Mouse (Mus musculus): ENCODE data around the gene Kmt2b. TPM values are rescaled to one million over a fixed set of nuclear protein-coding genes. Genes with fewer than 3 reads are reported as not detected.
A peak's percentile ranks its signal among the peaks of the same experiment; 100 is the strongest.

Gene Kmt2b
- polyA plus RNA-seq, 1 experiment from 2014 or later = 4.2 TPM

GRCm38 (mm10) chr7:30563906-30564280, 24.6 kb downstream of the Kmt2b start:
- Histone ChIP-seq H3K27ac (peak overlapping the region; percentile 99), H3K4me1 (replicated peaks) (peaks cover 25% of the 10 kb centered on the region), H3K9ac (peak overlapping the region; percentile 93), H3K4me3 (peak overlapping the region; percentile 95), H3K4me2 (peak overlapping the region; percentile 67), H3K36me3 (peaks cover 31% of the 10 kb centered on the region), H3K9me3 (replicated peaks) (no peaks in the 10 kb centered on the region), H3K27me3 (no peaks in the 10 kb centered on the region)
- no peak for ATAC-seq (replicated peaks; ENCODE audit: insufficient number of reproducible peaks, insufficient read depth, low FRiP score, low read depth)
- WGBS = 24% methylated on average over 6 of the region's 6 CpGs

- WGBS = under 1% methylated on average over 45 of the region's 45 CpGs
- ATAC-seq (replicated peaks; ENCODE audit: insufficient number of reproducible peaks, insufficient read depth, low FRiP score, low read depth) = peak; percentile 89
Observed at GRCm38 (mm10) chr7:30563117-30563905, 25.2 kb downstream of the Kmt2b start, which contains the start of the genes U2af1l4, Gm49396 and Psenen. TSS of gene U2af1l4 (plus strand) at chr7:30563301. TSS of gene Gm49396 (plus strand) at chr7:30563344. TSS of gene Psenen (minus strand) at chr7:30563627.

GRCm38 (mm10) chr7:30562526-30563116, 25.9 kb downstream of the Kmt2b start:
- H3K9ac ChIP-seq = peak overlapping the region; percentile 69
- ATAC-seq (replicated peaks; ENCODE audit: insufficient number of reproducible peaks, insufficient read depth, low FRiP score, low read depth) = no peak
- under 1% methylated on average over 27 of the region's 27 CpGs for WGBS
- peaks cover 37% of the 10 kb centered on the region for H3K4me1 ChIP-seq (replicated peaks)
- H3K4me2 ChIP-seq = peak overlapping the region; percentile 67
- H3K27ac ChIP-seq = peak overlapping the region; percentile 99
- H3K9me3 ChIP-seq (replicated peaks) = no peaks in the 10 kb centered on the region
- peaks cover 26% of the 10 kb centered on the region for H3K36me3 ChIP-seq
- H3K4me3 ChIP-seq = peak overlapping the region; percentile 95
- H3K27me3 ChIP-seq = no peaks in the 10 kb centered on the region

More at GRCm38 (mm10) chr7:30563117-30563905, 25.2 kb downstream of the Kmt2b start, which contains the start of the genes U2af1l4, Gm49396 and Psenen:
- Histone ChIP-seq H3K9ac (peak within 1 kb of the TSS; percentile 93), H3K27ac (peak within 1 kb of the TSS; percentile 99), H3K4me3 (peak within 1 kb of the TSS; percentile 95), H3K4me1 (replicated peaks) (peaks cover 31% of the 10 kb centered on the region), H3K27me3 (no peaks in the 10 kb centered on the region), H3K36me3 (peaks cover 27% of the 10 kb centered on the region), H3K9me3 (replicated peaks) (no peaks in the 10 kb centered on the region), H3K4me2 (peak within 1 kb of the TSS; percentile 67)

- no peaks in the 10 kb centered on the region for H3K27me3 ChIP-seq
- H3K36me3 ChIP-seq = peaks cover 20% of the 10 kb centered on the region
- H3K9me3 ChIP-seq (replicated peaks) = no peaks in the 10 kb centered on the region
- H3K9ac ChIP-seq = no peak overlapping the region
- peak overlapping the region; percentile 4 for H3K27ac ChIP-seq
- H3K4me1 ChIP-seq (replicated peaks) = peaks cover 38% of the 10 kb centered on the region
- peak overlapping the region; percentile 93; the same call in 1 of the 2 replicates for H3K4me2 ChIP-seq
- ATAC-seq (replicated peaks; ENCODE audit: insufficient number of reproducible peaks, insufficient read depth, low FRiP score, low read depth) = no peak
- peak overlapping the region; percentile 76; the same call in 1 of the 2 replicates for H3K4me3 ChIP-seq
- 61% methylated on average over 2 of the region's 2 CpGs for WGBS
Observed at GRCm38 (mm10) chr7:30560296-30560695, 28.2 kb downstream of the Kmt2b start.

- H3K4me2 ChIP-seq = peak within 1 kb of the TSS; percentile 93
- no peaks in the 10 kb centered on the region for H3K9me3 ChIP-seq (replicated peaks)
- H3K27me3 ChIP-seq = no peaks in the 10 kb centered on the region
- under 1% methylated on average over 20 of the region's 20 CpGs for WGBS
- peak; percentile 80 for ATAC-seq (replicated peaks; ENCODE audit: insufficient number of reproducible peaks, insufficient read depth, low FRiP score, low read depth)
- H3K9ac ChIP-seq = peak within 1 kb of the TSS; percentile 71
- peaks cover 26% of the 10 kb centered on the region for H3K36me3 ChIP-seq
- peaks cover 38% of the 10 kb centered on the region for H3K4me1 ChIP-seq (replicated peaks)
- H3K4me3 ChIP-seq = peak within 1 kb of the TSS; percentile 76
- H3K27ac ChIP-seq = peak within 1 kb of the TSS; percentile 64
Observed at GRCm38 (mm10) chr7:30559443-30559954, 29.0 kb downstream of the Kmt2b start, which contains the start of gene Lin37. TSS of gene Lin37 (minus strand) at chr7:30559838.

- ATAC-seq (replicated peaks; ENCODE audit: insufficient number of reproducible peaks, insufficient read depth, low FRiP score, low read depth) = no peak
- no peaks in the 10 kb centered on the region for H3K9me3 ChIP-seq (replicated peaks)
- peaks cover 28% of the 10 kb centered on the region for H3K36me3 ChIP-seq
- H3K4me3 ChIP-seq = peak overlapping the region; percentile 76
- peaks cover 37% of the 10 kb centered on the region for H3K4me1 ChIP-seq (replicated peaks)
- peak overlapping the region; percentile 71 for H3K9ac ChIP-seq
- H3K27ac ChIP-seq = peak overlapping the region; percentile 64
- H3K4me2 ChIP-seq = peak overlapping the region; percentile 93
- no peaks in the 10 kb centered on the region for H3K27me3 ChIP-seq
- WGBS = 12% methylated on average over 12 of the region's 12 CpGs
Observed at GRCm38 (mm10) chr7:30558656-30559442, 29.7 kb downstream of the Kmt2b start.

GRCm38 (mm10) chr7:30557901-30558514, 30.5 kb downstream of the Kmt2b start:
- 85% methylated on average over 13 of the region's 13 CpGs for WGBS
- peaks cover 28% of the 10 kb centered on the region for H3K36me3 ChIP-seq
- ATAC-seq (replicated peaks; ENCODE audit: insufficient number of reproducible peaks, insufficient read depth, low FRiP score, low read depth) = no peak
- H3K9ac ChIP-seq = 0 out of 2 replicates have a peak overlapping the region, but pooled peaks have one; percentile 71
- H3K4me3 ChIP-seq = peak overlapping the region; percentile 76
- no peaks in the 10 kb centered on the region for H3K27me3 ChIP-seq
- no peak overlapping the region for H3K27ac ChIP-seq
- H3K4me2 ChIP-seq = peak overlapping the region; percentile 93
- no peaks in the 10 kb centered on the region for H3K9me3 ChIP-seq (replicated peaks)
- peaks cover 42% of the 10 kb centered on the region for H3K4me1 ChIP-seq (replicated peaks)

- Histone ChIP-seq H3K4me1 (replicated peaks) (peaks cover 44% of the 10 kb centered on the region), H3K27me3 (no peaks in the 10 kb centered on the region), H3K9ac (no peak overlapping the region), H3K4me3 (no peak overlapping the region), H3K9me3 (replicated peaks) (no peaks in the 10 kb centered on the region), H3K4me2 (no peak overlapping the region), H3K36me3 (peaks cover 28% of the 10 kb centered on the region), H3K27ac (no peak overlapping the region)
- no peak for ATAC-seq (replicated peaks; ENCODE audit: insufficient number of reproducible peaks, insufficient read depth, low FRiP score, low read depth)
- WGBS = 94% methylated on average over 18 of the region's 18 CpGs
Observed at GRCm38 (mm10) chr7:30556894-30557536, 31.5 kb downstream of the Kmt2b start.

GRCm38 (mm10) chr7:30553810-30554584, 34.5 kb downstream of the Kmt2b start:
- H3K27ac ChIP-seq = peak overlapping the region; percentile 99
- WGBS = 81% methylated on average over 22 of the region's 22 CpGs
- ATAC-seq (replicated peaks; ENCODE audit: insufficient number of reproducible peaks, insufficient read depth, low FRiP score, low read depth) = no peak
- peak overlapping the region; percentile 80 for H3K4me3 ChIP-seq
- peaks cover 32% of the 10 kb centered on the region for H3K4me1 ChIP-seq (replicated peaks)
- H3K9ac ChIP-seq = peak overlapping the region; percentile 78
- H3K9me3 ChIP-seq (replicated peaks) = no peaks in the 10 kb centered on the region
- peaks cover 29% of the 10 kb centered on the region for H3K36me3 ChIP-seq
- H3K4me2 ChIP-seq = peak overlapping the region; percentile 93
- H3K27me3 ChIP-seq = no peaks in the 10 kb centered on the region

Data from heart, embryonic 15.5 days (tissue).